Mouse (Mus musculus) MEL (cell line): ENCODE measurements around the gene Gm26620. TPM values are rescaled to one million over a fixed set of nuclear protein-coding genes. Genes with fewer than 3 reads are reported as not detected.

Experiments used
- DNase-seq: peaks from one replicate; pipeline ENCODE4 v3.0.0; 2011; ENCODE audit warnings: low read depth, low spot score
- H3K27ac ChIP-seq: 2 replicates; pipeline ENCODE4 v1.5.1; 2012; ENCODE audit warnings: low read depth, mild to moderate bottlenecking, control low read depth, low read length, moderate library complexity; ENCODE audit not compliant: control insufficient read depth
- H3K27me3 ChIP-seq, 2 experiments: fragments of 150-350 bp in 1 of 2; sonication (generic) in 1 of 2; 2 replicates each; pipeline ENCODE4 v1.6.1; 2012; ENCODE audit warnings: low read length in 2 of 2, mild to moderate bottlenecking in 2 of 2, improper control_type of control experiment in 1 of 2, moderate library complexity in 1 of 2; ENCODE audit not compliant: insufficient read depth in 2 of 2, control insufficient read depth in 1 of 2
- H3K36me3 ChIP-seq, 2 experiments: 2 replicates each; pipeline ENCODE4 v1.6.1; 2012 to 2014; ENCODE audit warnings: low read length in 2 of 2, improper control_type of control experiment in 1 of 2, inconsistent platforms in 1 of 2, mild to moderate bottlenecking in 1 of 2; ENCODE audit not compliant: insufficient read depth in 2 of 2, control insufficient read depth in 1 of 2
- H3K4me1 ChIP-seq, 2 experiments: fragments of 150-350 bp in 1 of 2; sonication (generic) in 1 of 2; 2 replicates each; pipeline ENCODE4 v1.6.1; 2012; ENCODE audit warnings: low read length in 2 of 2, improper control_type of control experiment in 1 of 2, mild to moderate bottlenecking in 1 of 2; ENCODE audit not compliant: insufficient read depth in 2 of 2, control insufficient read depth in 1 of 2
- H3K4me3 ChIP-seq, 2 experiments: fragments of 150-350 bp in 1 of 2; sonication (generic) in 1 of 2; 2 replicates each; pipeline ENCODE4 v1.5.1; 2012; ENCODE audit warnings: low read depth in 2 of 2, low read length in 2 of 2, mild to moderate bottlenecking in 2 of 2, moderate library complexity in 2 of 2, control low read depth in 1 of 2, improper control_type of control experiment in 1 of 2; ENCODE audit not compliant: control insufficient read depth in 1 of 2, insufficient read depth in 1 of 2
- H3K79me2 ChIP-seq: 2 replicates; pipeline ENCODE4 v1.6.1; 2012; ENCODE audit warnings: mild to moderate bottlenecking, low read length, moderate library complexity; ENCODE audit not compliant: control insufficient read depth, poor library complexity, insufficient read depth
- H3K9ac ChIP-seq: 2 replicates; pipeline ENCODE4 v1.6.1; 2012; ENCODE audit warnings: low read depth, mild to moderate bottlenecking, control low read depth, low read length, moderate library complexity; ENCODE audit not compliant: control insufficient read depth, poor library complexity, severe bottlenecking
- H3K9me3 ChIP-seq: fragments of 150-350 bp; sonication (generic); replicated peaks from 2 replicates; pipeline ENCODE4 v1.6.1; 2012; ENCODE audit warnings: mild to moderate bottlenecking, low read length, improper control_type of control experiment, moderate library complexity; ENCODE audit not compliant: insufficient read depth
- E2F4 ChIP-seq: IDR thresholded peaks from 2 replicates; pipeline ENCODE4 v1.6.1; 2011; ENCODE audit warnings: low read depth, low read length, improper control_type of control experiment, borderline replicate concordance
- EP300 ChIP-seq, 2 experiments: IDR thresholded peaks; 2 replicates each; pipeline ENCODE4 v1.6.1; 2011; ENCODE audit warnings: improper control_type of control experiment in 2 of 2, low read length in 2 of 2, low read depth in 1 of 2, mild to moderate bottlenecking in 1 of 2
- GABPA ChIP-seq: IDR thresholded peaks from 2 replicates; pipeline ENCODE4 v1.6.1; 2012; ENCODE audit warnings: low read depth, mild to moderate bottlenecking, inconsistent platforms, low read length, improper control_type of control experiment, moderate library complexity
- HCFC1 ChIP-seq: IDR thresholded peaks from 2 replicates; pipeline ENCODE4 v1.6.1; 2012; ENCODE audit warnings: low read depth, mild to moderate bottlenecking, inconsistent platforms, low read length, improper control_type of control experiment, moderate library complexity
- JUND ChIP-seq: IDR thresholded peaks from 2 replicates; pipeline ENCODE4 v1.6.1; 2011; ENCODE audit warnings: low read depth, mild to moderate bottlenecking, improper control_type of control experiment, low read length
- KAT2A ChIP-seq: conservative IDR thresholded peaks from 2 replicates; pipeline ENCODE4 v1.6.1; 2012; ENCODE audit warnings: low read depth, low read length, improper control_type of control experiment, inconsistent platforms
- MYC ChIP-seq: IDR thresholded peaks from 2 replicates; pipeline ENCODE4 v1.6.1; 2011; ENCODE audit warnings: low read depth, mild to moderate bottlenecking, low read length, improper control_type of control experiment, moderate library complexity
- NRF1 ChIP-seq: IDR thresholded peaks from 2 replicates; pipeline ENCODE4 v1.6.1; 2014; ENCODE audit warnings: low read depth, mild to moderate bottlenecking, inconsistent platforms, low read length, improper control_type of control experiment, moderate library complexity; ENCODE audit not compliant: poor library complexity, insufficient read depth, severe bottlenecking
- POLR2A ChIP-seq, 2 experiments: IDR thresholded peaks; 2 replicates each; pipeline ENCODE4 v1.6.1; 2011 to 2012; ENCODE audit warnings: low read length in 2 of 2, mild to moderate bottlenecking in 2 of 2, control low read depth in 1 of 2, improper control_type of control experiment in 1 of 2, low read depth in 1 of 2, moderate library complexity in 1 of 2; ENCODE audit not compliant: control insufficient read depth in 1 of 2, insufficient read depth in 1 of 2, poor library complexity in 1 of 2
- POLR2AphosphoS2 ChIP-seq: IDR thresholded peaks from 2 replicates; pipeline ENCODE4 v1.6.1; 2011; ENCODE audit warnings: low read length, improper control_type of control experiment
- POLR2AphosphoS5 ChIP-seq: IDR thresholded peaks from 2 replicates; pipeline ENCODE4 v1.6.1; 2012; ENCODE audit warnings: low read depth, borderline replicate concordance, mild to moderate bottlenecking, inconsistent platforms, low read length, moderate library complexity, mixed read lengths
- RAD21 ChIP-seq: IDR thresholded peaks from 2 replicates; pipeline ENCODE4 v1.6.1; 2011; ENCODE audit warnings: mild to moderate bottlenecking, low read depth, low read length, improper control_type of control experiment
- RCOR1 ChIP-seq: IDR thresholded peaks from 2 replicates; pipeline ENCODE4 v1.6.1; 2012; ENCODE audit warnings: low read depth, mild to moderate bottlenecking, inconsistent platforms, low read length, improper control_type of control experiment
- SIN3A ChIP-seq: IDR thresholded peaks from 2 replicates; pipeline ENCODE4 v1.6.1; 2012; ENCODE audit warnings: low read length, improper control_type of control experiment, inconsistent platforms
- TCF12 ChIP-seq: IDR thresholded peaks from 2 replicates; pipeline ENCODE4 v1.6.1; 2014; ENCODE audit warnings: low read depth, mild to moderate bottlenecking, inconsistent platforms, low read length, improper control_type of control experiment, moderate library complexity
- UBTF ChIP-seq: IDR thresholded peaks from 2 replicates; pipeline ENCODE4 v1.6.1; 2012; ENCODE audit warnings: low read depth, mild to moderate bottlenecking, inconsistent platforms, low read length, improper control_type of control experiment, moderate library complexity, borderline replicate concordance; ENCODE audit not compliant: insufficient read depth
- USF1 ChIP-seq: IDR thresholded peaks from 2 replicates; pipeline ENCODE4 v1.6.1; 2014; ENCODE audit warnings: low read depth, mild to moderate bottlenecking, inconsistent platforms, low read length, improper control_type of control experiment, moderate library complexity
- ZC3H11A ChIP-seq: IDR thresholded peaks from 2 replicates; pipeline ENCODE4 v1.6.1; 2012; ENCODE audit warnings: low read depth, mild to moderate bottlenecking, inconsistent platforms, low read length, improper control_type of control experiment
- ZKSCAN1 ChIP-seq: IDR thresholded peaks from 2 replicates; pipeline ENCODE4 v1.6.1; 2012; ENCODE audit warnings: low read depth, mild to moderate bottlenecking, inconsistent platforms, low read length, improper control_type of control experiment, moderate library complexity
- ZMIZ1 ChIP-seq: IDR thresholded peaks from 2 replicates; pipeline ENCODE4 v1.6.1; 2012; ENCODE audit warnings: low read depth, mild to moderate bottlenecking, inconsistent platforms, low read length, improper control_type of control experiment, moderate library complexity
- ZNF384 ChIP-seq: IDR thresholded peaks from 2 replicates; pipeline ENCODE4 v1.6.1; 2012; ENCODE audit warnings: low read depth, mild to moderate bottlenecking, inconsistent platforms, low read length, improper control_type of control experiment
- polyA plus RNA-seq, 2 experiments: library from polyadenylated mRNA; stranded (reverse) in 1 of 2; unstranded in 1 of 2; fragments of >175 nt in 1 of 2; fragments of >200 nt in 1 of 2; gene quantifications; 2 replicates each; pipeline versions ENCODE4 v1.2.1 to v1.2.4; 2012; ENCODE audit warnings: low replicate concordance in 2 of 2, low read depth in 1 of 2; ENCODE audit not compliant: insufficient read length in 2 of 2, insufficient read depth in 1 of 2, missing spikeins in 1 of 2
- total RNA-seq: library from RNA; depleted of rRNA; stranded (reverse); fragments of 300-350 nt; gene quantifications from 2 replicates; pipeline ENCODE4 v1.2.3, GENCODE M21; 2012

The Gm26620 gene
- total and polyA plus RNA-seq, 3 experiments = 1.0 to 5.5 TPM; not detected in 1

DNA sequence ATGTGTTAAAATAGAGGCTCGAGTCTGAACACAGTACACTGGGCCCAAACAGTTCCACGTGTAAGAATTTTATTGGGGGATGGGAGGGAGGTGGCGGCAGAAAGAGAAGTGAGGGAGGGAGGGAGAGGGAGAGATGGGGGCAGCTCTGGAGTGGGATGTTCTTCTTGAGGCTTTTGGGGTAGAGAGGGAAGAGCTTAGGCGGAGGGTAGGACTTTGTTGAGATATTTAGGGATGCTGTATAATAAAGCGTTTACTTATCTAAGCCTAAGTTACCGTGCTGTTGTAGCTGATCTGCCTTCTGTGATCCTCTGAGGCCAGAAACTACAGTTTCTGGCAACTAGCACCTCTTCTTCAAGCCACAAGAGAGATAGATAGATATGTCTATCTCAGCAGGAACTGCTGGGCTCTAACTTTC lies 1.2 kb downstream of the Gm26620 start (continued):
- TF ChIP-seq POLR2AphosphoS5 (no peak), ZKSCAN1 (no peak), NRF1 (no peak), UBTF (no peak), JUND (no peak), ZMIZ1 (no peak), SIN3A (peak; percentile 52), HCFC1 (peak; percentile 43; the same call in 1 of the 2 replicates), USF1 (no peak), TCF12 (peak; percentile 67), E2F4 (no peak), RAD21 (no peak), RCOR1 (0 out of 2 replicates have a peak, but pooled peaks have one; percentile 52)

DNA sequence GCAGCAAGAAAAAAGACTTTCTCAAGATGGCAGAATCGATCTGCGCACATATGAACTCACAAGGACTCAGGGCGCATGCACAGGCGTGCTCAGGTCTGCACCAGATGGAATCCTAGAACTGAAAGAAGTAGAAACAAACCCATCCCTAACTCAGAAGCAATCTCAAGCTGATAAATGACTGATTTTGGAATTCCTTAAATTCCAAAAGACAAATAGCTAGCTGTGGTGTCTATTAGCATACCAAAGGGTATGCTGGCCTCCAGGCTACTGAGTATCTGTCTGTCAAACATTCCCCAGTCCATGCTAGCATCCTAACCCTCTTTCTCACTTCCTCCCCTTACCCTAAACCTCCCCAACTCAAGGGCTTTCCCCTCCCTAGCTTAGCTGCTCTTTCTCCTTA lies 4.4 kb downstream of the Gm26620 start:
- no peak for DNase-seq
- H3K4me1 ChIP-seq = peaks cover 6 to 10% of the 10 kb centered on the region in 2 experiments; a peak in 3 of 4 replicates
- no peak overlapping the region for H3K4me3 ChIP-seq
- H3K9ac ChIP-seq = no peak overlapping the region
- no peaks in the 10 kb centered on the region for H3K27me3 ChIP-seq
- H3K9me3 ChIP-seq = no peaks in the 10 kb centered on the region
- no peak overlapping the region for H3K27ac ChIP-seq
- peaks cover 8% of the 10 kb centered on the region for H3K79me2 ChIP-seq
- H3K36me3 ChIP-seq = peaks cover 0 to 4% of the 10 kb centered on the region in 2 experiments; a peak in 1 of 4 replicates
- TF ChIP-seq GABPA (no peak), EP300 (IDR thresholded peaks at IDR 0.05; ENCODE audit: low read depth in 1 of 2, low read length in 2 of 2) (no peak)

DNA sequence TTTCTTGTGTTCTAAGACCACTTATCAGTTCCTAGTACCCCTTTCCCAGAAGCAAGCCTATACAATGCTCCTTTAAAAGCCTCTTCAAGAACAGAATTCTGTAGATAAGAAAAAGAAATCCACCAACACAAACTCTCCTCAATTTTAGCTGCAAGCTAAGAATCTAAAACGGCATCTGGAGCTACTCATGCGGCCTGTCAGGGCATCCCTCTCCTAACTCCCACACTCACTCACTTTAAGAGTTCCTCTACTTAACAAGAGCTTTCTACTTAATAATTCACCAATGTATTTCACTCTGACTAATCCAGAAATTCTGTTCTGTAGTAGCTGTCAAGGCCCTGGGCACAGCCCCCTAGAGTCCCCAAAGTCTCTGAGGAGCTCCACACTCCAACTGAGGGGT lies 6.8 kb downstream of the Gm26620 start:
- DNase-seq = no peak
- TF ChIP-seq RCOR1 = no peak
- TF ChIP-seq ZC3H11A = no peak
- no peak for TF ChIP-seq ZKSCAN1
- no peak for TF ChIP-seq ZNF384
- no peak for TF ChIP-seq TCF12
- TF ChIP-seq POLR2A (IDR thresholded peaks at IDR 0.05; ENCODE audit: control insufficient read depth in 1 of 2, insufficient read depth in 1 of 2, low read depth in 1 of 2, low read length in 2 of 2, poor library complexity in 1 of 2) = no peak
- TF ChIP-seq MYC = no peak
- no peak for TF ChIP-seq POLR2AphosphoS5
- no peak for TF ChIP-seq POLR2AphosphoS2
- no peak for TF ChIP-seq KAT2A
- Histone ChIP-seq H3K27me3 (no peaks in the 10 kb centered on the region), H3K27ac (no peak overlapping the region), H3K36me3 (peaks cover 0 to 7% of the 10 kb centered on the region in 2 experiments; a peak in 2 of 4 replicates), H3K4me3 (no peak overlapping the region), H3K79me2 (no peaks in the 10 kb centered on the region), H3K9ac (no peak overlapping the region), H3K4me1 (peaks cover 7 to 10% of the 10 kb centered on the region in 2 experiments), H3K9me3 (no peaks in the 10 kb centered on the region)
